Mouse (Mus musculus): ENCODE measurements around the gene Naglu.

DNA sequence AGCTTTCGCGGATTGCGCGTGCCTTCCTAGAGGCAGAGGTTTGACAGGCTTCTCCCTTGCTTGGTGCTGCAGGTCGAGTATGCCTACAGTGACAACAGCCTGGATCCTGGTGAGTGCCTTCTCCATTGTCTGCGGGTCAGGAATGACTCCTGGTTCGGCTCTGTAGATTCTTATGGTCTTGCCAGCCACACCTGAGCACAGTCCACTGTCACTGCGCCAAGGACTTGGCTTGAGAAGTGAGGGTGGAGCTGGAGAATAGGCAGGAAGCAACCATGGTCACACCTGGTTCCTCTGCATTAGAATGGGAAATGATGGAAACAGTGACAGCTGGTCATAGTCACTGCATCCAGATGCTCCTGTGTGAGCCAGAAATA, 17.9 kb downstream of the Naglu start:
- no peak for TF ChIP-seq CTCF (conservative IDR thresholded peaks at IDR 0.05; ENCODE audit: low read length)
- no peak for TF ChIP-seq POU5F1 (IDR thresholded peaks at IDR 0.05; ENCODE audit: borderline replicate concordance, low read length)

All from E14TG2a.4 (cell line).